Mouse (Mus musculus): Measurements from ENCODE around the gene Dhx40. TPM values are rescaled to one million over a fixed set of nuclear protein-coding genes. Genes with fewer than 3 reads are reported as not detected.

Dhx40 gene
- 28.9 and 32.7 TPM in 2 replicates for total RNA-seq (2021)
- long read RNA-seq, experiment 1, transcript Dhx40-201 (18 exons, 3,813 nt) = major isoform, 9 of 16 reads
- long read RNA-seq, experiment 1, partial matches to known transcripts = 5 of 16 reads
- long read RNA-seq, experiment 1, other reads (novel, unspliced or antisense) = 2 of 16 reads
- long read RNA-seq, experiment 2, transcript Dhx40-201 (18 exons, 3,813 nt) = major isoform, 6 of 12 reads
- long read RNA-seq, experiment 2, partial matches to known transcripts = 6 of 12 reads
- long read RNA-seq, experiment 2, other reads (novel, unspliced or antisense) = 0 of 12 reads

GRCm38 (mm10) chr11:86807505-86807989, at the start of gene Dhx40:
TSS of gene Dhx40 (minus strand) at chr11:86807746.
- DNase-seq = peak; percentile 97

DNA sequence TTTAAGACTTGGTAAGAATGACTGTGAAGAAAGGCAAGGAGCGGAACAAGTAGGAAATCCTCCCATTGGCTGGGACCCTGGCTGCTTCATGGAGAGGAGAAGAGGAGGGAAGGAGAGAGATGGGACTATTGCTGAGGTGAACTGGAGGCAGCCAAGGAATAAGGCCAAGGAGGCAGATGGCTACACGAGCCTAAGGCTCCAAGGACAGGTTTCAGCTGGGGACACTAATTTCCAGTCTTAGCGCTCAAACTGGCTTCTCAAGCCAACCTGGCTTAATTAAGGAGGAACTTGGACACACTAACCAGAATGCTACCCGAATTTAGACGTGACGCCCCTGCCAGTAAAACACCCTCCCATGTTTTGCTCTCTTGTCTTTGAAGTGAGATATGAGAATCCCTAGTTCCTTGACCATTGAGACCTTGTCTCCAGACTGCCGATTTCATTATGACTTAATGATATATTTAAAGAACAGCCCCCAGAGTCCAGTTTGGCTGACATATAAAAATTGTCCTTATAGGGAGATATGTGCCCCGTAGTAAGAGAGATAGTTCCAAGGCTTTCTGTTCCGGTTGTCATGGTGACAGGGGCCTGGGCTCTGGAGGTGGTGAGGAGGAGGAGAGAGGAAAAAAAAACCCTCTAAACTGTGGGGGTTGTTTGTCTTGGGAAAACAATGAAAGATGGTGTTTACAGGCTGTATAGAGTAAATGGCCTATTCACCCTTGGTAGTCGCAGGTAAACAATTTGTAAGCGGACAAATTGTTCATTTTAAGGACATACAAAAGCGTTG, 48.3 kb upstream of the Dhx40 start:
- DNase-seq = no peak

GRCm38 (mm10) chr11:86853081-86853480, 45.5 kb upstream of the Dhx40 start:
- no peak for DNase-seq

GRCm38 (mm10) chr11:86852534-86853054, 45.0 kb upstream of the Dhx40 start:
- peak; percentile 35 for DNase-seq

- DNase-seq = no peak
Measured at GRCm38 (mm10) chr11:86851714-86852533, 44.4 kb upstream of the Dhx40 start.

DNA sequence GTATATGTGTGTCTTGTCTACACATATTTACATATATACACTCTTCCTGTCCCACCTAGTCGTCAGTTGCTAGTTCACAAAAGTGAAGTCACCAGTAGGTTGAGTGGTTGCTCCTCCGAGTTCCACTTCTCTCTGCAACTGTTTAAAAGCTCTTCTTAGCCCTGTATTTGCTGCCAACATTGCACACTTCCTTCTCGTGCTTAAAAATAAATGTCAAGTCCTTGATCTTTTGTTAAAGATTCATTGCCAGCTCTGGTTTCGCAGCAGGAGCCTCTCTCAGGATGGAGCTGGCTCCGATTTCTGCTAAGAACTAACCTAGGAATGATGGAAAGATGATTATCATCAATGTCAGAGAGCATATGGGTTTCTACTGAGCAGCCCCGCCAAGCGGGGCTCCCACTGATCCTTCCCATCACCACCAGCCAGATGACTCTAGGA, 43.7 kb upstream of the Dhx40 start:
- peak; percentile 54 for DNase-seq

- DNase-seq = no peak
Measured at GRCm38 (mm10) chr11:86843831-86844230, 36.3 kb upstream of the Dhx40 start.

DNA sequence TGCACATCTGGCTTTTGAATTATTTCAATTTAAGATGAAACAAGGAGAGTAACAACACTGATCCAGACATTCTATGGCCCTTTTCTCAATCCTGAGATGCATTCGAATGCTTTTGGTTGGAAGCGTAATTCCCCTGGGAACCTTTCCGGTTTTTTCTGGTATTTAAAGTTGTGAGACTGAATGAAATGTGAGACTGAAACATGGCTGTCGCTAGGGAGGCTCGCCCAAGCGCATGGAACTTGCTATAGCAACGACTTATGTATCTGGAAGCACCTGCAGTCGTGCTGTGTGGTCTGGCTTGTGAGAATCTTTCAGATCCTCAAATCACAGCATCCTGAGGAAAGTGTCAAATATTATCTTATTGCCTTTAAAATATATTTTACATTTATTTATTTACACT, 33.7 kb upstream of the Dhx40 start:
- DNase-seq = no peak

DNA sequence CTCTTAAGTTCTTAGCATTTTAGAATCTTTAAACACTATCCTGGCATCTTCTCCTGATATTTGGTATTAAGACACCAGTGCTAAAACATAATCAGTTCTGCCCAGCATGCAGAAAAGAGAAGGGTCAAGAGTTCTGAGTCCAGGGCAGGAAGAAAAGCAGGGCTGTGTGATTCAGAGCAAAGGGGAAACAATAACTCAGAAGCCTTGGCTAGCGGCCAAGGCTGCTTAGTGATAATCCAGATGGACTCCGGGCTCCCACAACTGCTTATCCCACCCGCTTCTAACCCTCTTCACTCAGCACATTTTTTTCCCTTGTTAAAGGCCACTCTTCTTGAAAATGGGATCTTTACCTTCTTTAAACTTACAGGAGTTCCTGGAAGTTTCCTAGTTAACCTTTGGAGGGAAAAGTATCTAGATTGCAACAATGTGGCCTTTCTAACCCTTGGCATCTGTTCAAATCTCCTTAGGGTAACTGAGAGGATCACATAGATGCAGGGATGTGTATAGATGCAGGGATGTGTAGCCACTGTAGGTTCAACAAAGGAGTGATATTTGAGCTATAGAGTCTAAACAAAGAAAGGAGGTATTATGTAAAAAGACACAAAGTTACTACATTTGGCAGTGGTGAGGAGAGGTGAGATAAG, 33.1 kb upstream of the Dhx40 start:
- DNase-seq = peak; percentile 84

- no peak for DNase-seq
Measured at GRCm38 (mm10) chr11:86839716-86840447, 32.3 kb upstream of the Dhx40 start.

DNA sequence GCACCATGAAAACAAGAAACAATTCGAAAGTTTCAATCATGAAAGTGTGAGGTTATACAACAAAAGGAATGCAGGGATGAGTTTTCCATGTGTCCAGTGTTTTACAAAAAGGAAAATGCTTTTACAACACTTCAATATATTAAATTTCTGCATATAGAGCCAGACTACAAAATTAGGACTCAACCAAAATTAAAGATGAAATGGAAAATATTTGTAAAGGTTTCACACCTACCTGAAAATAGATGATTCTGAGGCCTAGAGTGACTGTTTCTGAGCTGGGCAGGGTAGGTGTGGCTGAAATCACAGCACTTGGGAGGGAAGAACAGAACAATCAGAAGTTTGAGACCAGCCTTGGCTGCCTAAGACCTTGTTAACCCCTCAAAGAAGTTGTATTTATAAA, 31.2 kb upstream of the Dhx40 start:
- no peak for DNase-seq

GRCm38 (mm10) chr11:86836366-86836765, 28.8 kb upstream of the Dhx40 start:
- peak; percentile 90 for DNase-seq

GRCm38 (mm10) chr11:86834628-86835338, 27.2 kb upstream of the Dhx40 start:
- DNase-seq = no peak

DNA sequence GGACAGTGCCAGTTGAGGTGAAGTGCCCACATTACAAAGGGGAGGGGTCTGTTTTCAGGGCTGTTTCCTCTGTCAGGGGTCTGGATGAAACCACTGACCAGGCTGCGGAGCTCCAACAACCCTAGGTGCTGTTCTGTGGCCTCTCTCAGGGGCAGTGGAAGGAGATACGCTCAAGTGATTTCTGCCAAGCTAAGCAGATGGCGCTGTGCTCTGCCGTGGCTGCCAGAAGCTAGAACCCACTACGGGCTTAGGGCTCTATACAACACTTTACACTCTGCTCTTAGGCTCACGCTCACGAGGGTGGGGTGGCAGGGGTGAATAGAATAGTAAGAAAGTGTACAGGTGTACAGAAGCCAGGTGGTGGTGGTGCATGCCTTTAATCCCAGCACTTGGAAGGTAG, 26.5 kb upstream of the Dhx40 start:
- DNase-seq = no peak

- no peak for DNase-seq
Measured at GRCm38 (mm10) chr11:86833153-86833552, 25.6 kb upstream of the Dhx40 start.

- no peak for DNase-seq
Measured at GRCm38 (mm10) chr11:86828396-86828795, 20.9 kb upstream of the Dhx40 start.

- DNase-seq = no peak
Measured at GRCm38 (mm10) chr11:86827476-86828245, 20.1 kb upstream of the Dhx40 start.

- no peak for DNase-seq
Measured at GRCm38 (mm10) chr11:86824433-86824832, 16.9 kb upstream of the Dhx40 start.

DNA sequence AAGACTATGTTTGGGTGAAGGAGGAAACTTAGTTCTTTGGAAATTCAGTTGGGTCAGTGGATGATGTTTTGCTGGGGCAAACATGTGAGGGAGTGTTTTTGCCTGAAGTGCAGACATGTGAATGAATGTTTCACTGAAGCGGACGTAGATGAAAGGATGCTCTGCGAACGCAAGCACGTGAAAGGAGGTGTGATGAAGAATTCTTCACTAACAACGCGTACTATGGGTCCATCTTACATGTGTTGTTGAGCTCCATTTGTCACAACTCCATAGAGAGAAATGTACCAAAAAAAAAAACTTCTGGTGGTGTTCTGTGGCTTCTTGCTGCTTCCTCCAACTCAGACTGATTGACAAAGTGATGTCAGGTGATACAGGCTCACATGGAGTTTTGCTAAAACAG, 15.0 kb upstream of the Dhx40 start:
- DNase-seq = no peak

GRCm38 (mm10) chr11:86819536-86819935, 12.0 kb upstream of the Dhx40 start:
- DNase-seq = no peak
